Mouse (Mus musculus) heart, embryonic 12.5 days (tissue): ENCODE data around the gene Pdlim4. TPM values are rescaled to one million over a fixed set of nuclear protein-coding genes. Genes with fewer than 3 reads are reported as not detected.
"Not testable (repeated sequence)": the region's sequence is repeated elsewhere in the genome, so short reads cannot be mapped to it uniquely, and the experiment has no call there.

Experiments
- ATAC-seq: fragments of 200-750 bp; cut with Nextera tagmentation; 2 replicates; pipeline ENCODE4 v1.8.0; 2017; ENCODE audit warnings: moderate TSS enrichment, moderate library complexity; ENCODE audit not compliant: insufficient number of reproducible peaks, low FRiP score
- H3K27ac ChIP-seq: fragments of 300-500 bp; sonication (generic); 2 replicates; pipeline ENCODE4 v1.5.1; 2016; ENCODE audit warnings: mild to moderate bottlenecking, moderate library complexity; ENCODE audit not compliant: poor library complexity, severe bottlenecking
- H3K27me3 ChIP-seq: fragments of 300-500 bp; sonication (generic); replicated peaks from 2 replicates; pipeline ENCODE4 v1.6.1; 2016; ENCODE audit warnings: mild to moderate bottlenecking, moderate library complexity
- H3K36me3 ChIP-seq: fragments of 300-500 bp; sonication (generic); 2 replicates; pipeline ENCODE4 v1.6.1; 2016; ENCODE audit warnings: mild to moderate bottlenecking, moderate library complexity
- H3K4me1 ChIP-seq: fragments of 300-500 bp; sonication (generic); replicated peaks from 2 replicates; pipeline ENCODE4 v1.6.1; 2016; ENCODE audit warnings: mild to moderate bottlenecking
- H3K4me2 ChIP-seq: fragments of 300-500 bp; sonication (generic); 2 replicates; pipeline ENCODE4 v1.6.1; 2016; ENCODE audit warnings: mild to moderate bottlenecking, moderate library complexity
- H3K4me3 ChIP-seq: fragments of 300-500 bp; sonication (generic); 2 replicates; pipeline ENCODE4 v1.5.1; 2016; ENCODE audit warnings: mild to moderate bottlenecking
- H3K9ac ChIP-seq: fragments of 300-500 bp; sonication (generic); 2 replicates; pipeline ENCODE4 v1.6.1; 2016; ENCODE audit warnings: mild to moderate bottlenecking, moderate library complexity
- H3K9me3 ChIP-seq: fragments of 300-500 bp; sonication (generic); replicated peaks from 2 replicates; pipeline ENCODE4 v1.6.1; 2016; ENCODE audit warnings: mild to moderate bottlenecking, moderate library complexity
- WGBS: fragments of 180-500 bp; shearing (Covaris S2); methylation state at CpG from one replicate; pipeline ENCODE4 v1.1.7; 2016; 5-methylcytosine and 5-hydroxymethylcytosine counted together
- polyA plus RNA-seq: library from polyadenylated mRNA; unstranded; fragments of >200 nt; fragmentation: Nextera tagmentation; extraction: Ambion mirVana; gene quantifications from 2 replicates; pipeline ENCODE4 v1.2.1, GENCODE M21; 2016

Pdlim4 gene
- polyA plus RNA-seq, 1 experiment from 2014 or later: 7.1 TPM

DNA sequence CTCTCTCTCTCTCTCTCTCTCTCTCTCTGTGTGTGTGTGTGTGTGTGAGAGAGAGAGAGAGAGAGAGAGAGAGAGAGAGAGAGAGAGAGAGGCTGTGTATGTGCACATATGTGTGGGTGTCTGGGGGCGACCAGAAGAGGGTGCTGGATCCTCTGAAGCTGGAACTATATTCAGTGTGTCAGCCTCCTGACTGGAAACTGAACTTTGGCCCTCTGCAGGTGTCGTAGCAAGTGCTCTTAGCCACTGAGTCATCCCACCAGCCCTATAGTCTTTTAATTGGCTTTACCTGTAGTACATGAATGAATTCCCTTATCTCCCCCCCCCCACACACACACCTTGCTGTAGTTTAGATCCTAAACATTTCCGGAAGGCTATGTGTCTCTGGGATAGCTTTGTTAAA lies 35.9 kb downstream of the Pdlim4 start:
- peaks cover 17% of the 10 kb centered on the region for H3K27me3 ChIP-seq
- not testable (repeated sequence) for ATAC-seq, H3K4me2 ChIP-seq, H3K4me1 ChIP-seq, H3K9me3 ChIP-seq, H3K27ac ChIP-seq, H3K36me3 ChIP-seq, H3K9ac ChIP-seq, H3K4me3 ChIP-seq
- WGBS: 95% methylated on average over 1 of the region's 3 CpGs

DNA sequence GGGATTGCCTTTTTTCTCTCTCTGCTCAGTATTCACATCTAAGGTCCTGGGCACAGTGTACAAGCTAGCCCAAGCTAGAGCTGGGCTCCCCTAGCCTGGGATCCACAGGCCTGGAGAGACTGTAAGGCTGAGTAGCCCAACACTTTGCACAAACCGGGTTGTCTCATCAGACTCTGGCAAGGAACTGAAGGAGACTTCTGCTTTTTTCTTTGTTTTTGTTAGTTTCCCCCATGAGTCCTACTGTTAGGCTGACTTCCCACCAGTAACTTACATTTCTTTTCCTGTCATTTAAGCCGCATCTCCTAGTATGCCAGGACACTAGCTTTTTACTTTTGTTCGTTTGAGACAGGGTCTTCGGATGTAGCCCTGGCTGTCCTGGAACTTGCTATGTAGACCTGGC lies 39.8 kb downstream of the Pdlim4 start:
- Histone ChIP-seq H3K4me1 (peaks cover 16% of the 10 kb centered on the region), H3K9me3 (no peaks in the 10 kb centered on the region), H3K4me2 (peak overlapping the region; percentile 97), H3K36me3 (no peaks in the 10 kb centered on the region), H3K4me3 (peak overlapping the region; percentile 61), H3K27me3 (peaks cover 43% of the 10 kb centered on the region), H3K27ac (no peak overlapping the region), H3K9ac (peak overlapping the region; percentile 77)
- no peak for ATAC-seq
- WGBS: 65% methylated on average over 4 of the region's 4 CpGs

DNA sequence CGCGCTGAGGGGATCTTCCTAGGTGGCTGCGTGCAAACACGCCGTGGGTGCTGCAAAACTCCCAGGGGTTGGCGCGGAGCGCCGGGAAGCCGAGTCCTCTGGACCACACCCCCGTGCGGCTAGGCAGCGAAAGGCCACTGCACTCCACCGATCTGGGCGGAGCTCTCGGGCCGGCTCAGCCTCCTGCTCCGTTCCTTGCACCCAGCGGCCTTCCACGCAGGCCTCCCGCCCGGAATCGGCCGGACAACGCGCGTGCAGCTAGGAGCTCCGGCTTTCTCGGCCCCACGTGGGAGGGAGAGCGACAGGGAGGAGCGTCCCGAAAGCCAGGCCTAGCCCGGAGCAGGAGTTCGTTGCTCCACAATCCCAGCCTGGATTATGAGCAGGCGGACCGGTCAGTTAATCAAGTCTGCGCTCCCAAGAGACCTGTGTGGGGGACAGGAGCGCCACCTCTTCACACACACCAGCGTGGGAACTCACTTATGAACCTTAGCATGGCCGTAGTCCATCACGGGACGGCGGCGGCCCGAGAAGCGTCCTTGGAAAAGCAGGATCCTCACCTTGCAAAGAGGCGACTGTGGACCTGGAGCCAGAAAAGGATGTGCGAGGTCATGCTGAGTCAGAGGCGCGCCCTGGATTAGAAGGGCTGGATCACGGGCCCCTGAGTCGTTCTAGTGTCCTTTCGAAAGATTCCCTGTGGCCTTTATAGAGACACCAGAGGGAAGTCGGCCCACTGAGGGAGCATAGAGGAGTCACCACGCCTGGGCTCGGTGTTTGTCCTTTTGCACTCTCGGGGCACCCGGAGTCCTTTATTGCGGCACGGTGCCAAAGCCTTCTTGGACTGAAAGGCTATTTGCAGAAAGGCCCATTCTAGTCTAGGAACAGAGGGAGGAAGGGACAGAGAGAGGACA lies 40.5 kb downstream of the Pdlim4 start, which contains the start of gene Slc22a4:
TSS of gene Slc22a4 (minus strand) at position 47 of the 908 bp plus-strand sequence.
- H3K4me3 ChIP-seq: peak within 1 kb of the TSS; percentile 61
- H3K9ac ChIP-seq: peak within 1 kb of the TSS; percentile 77
- WGBS: 3% methylated on average over 61 of the region's 61 CpGs
- H3K36me3 ChIP-seq: no peaks in the 10 kb centered on the region
- peak within 1 kb of the TSS; percentile 63 for H3K27ac ChIP-seq
- H3K9me3 ChIP-seq: no peaks in the 10 kb centered on the region
- H3K4me1 ChIP-seq: peaks cover 16% of the 10 kb centered on the region
- H3K27me3 ChIP-seq: peaks cover 43% of the 10 kb centered on the region
- ATAC-seq: peak; percentile 92
- peak within 1 kb of the TSS; percentile 97 for H3K4me2 ChIP-seq

DNA sequence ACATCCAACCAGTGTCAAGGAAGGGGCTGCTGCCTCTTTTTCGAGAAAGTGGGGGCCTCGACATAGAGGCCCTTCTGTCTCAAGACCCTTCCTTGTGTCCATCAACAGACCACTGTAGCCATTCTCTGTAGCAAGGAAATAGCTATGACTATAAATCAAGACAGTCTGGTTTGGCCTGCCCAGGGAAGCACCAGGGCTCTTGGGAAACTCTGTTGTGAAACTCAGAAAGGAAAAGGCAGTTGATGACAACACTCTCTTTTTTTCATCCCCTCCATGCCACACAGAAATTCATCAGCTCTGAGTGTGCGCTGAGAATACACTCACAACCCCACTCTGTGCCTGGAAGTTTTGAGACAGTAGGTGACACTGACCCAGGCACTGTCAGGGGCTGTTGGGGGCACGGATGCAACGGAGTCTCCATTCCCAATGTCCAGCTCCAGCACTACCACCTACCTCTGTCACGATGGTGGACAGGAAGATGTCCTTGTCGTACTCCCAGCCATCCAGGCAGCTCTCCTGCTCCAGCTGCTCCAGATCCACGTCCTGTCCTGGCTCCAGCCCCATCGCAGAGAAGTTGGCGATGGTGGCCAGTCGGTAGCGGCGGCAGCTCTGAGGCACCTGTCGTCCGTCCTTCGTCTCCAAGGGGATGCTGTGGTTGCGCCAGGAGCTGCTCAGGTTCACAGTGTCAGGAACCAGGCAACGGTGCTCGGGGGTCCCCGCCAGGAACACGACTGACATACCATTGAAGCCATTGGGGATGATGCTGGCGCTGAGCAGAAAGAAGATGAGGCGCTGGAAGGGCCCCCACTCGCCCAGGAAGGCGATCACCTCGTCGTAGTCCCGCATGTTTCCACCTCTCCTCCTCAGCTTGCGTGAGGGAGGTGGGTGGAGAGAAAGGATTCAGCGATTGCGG lies 41.4 kb downstream of the Pdlim4 start:
- WGBS: 19% methylated on average over 31 of the region's 31 CpGs
- Histone ChIP-seq H3K9ac (peak overlapping the region; percentile 77), H3K9me3 (no peaks in the 10 kb centered on the region), H3K36me3 (no peaks in the 10 kb centered on the region), H3K4me3 (peak overlapping the region; percentile 61), H3K27ac (peak overlapping the region; percentile 63), H3K4me1 (peaks cover 16% of the 10 kb centered on the region), H3K27me3 (peaks cover 43% of the 10 kb centered on the region), H3K4me2 (peak overlapping the region; percentile 97)
- ATAC-seq: no peak

DNA sequence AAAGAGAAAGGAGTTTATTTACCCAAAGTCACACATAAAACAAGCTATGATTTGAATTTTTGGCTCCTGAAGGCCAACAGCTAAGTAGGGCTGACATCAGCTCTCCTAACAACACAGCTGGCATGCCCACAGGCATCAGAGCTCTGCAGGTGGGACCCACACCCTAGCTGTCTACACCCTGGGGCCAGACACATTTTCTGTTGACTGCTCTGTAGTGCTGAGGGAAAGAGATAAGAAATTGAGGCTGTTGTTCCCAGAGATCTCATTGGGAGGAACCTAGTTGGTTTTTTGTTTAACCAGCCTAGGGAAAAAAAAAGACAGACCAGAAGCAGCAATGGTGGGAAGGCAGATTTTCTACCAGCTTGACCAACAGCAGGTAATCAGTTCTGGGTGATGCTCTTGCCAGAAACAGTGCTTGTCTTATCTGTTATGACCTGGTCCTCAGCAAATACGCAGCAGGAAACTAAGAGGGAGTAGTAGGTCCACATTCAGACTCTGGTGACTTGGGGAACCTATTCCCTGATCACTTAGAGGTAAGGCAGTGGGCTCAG lies 42.2 kb downstream of the Pdlim4 start:
- peak; percentile 76 for ATAC-seq
- no peaks in the 10 kb centered on the region for H3K36me3 ChIP-seq
- H3K4me3 ChIP-seq: peak overlapping the region; percentile 61
- peaks cover 43% of the 10 kb centered on the region for H3K27me3 ChIP-seq
- no peaks in the 10 kb centered on the region for H3K9me3 ChIP-seq
- no peak overlapping the region for H3K9ac ChIP-seq
- peak overlapping the region; percentile 97 for H3K4me2 ChIP-seq
- WGBS: 44% methylated on average over 1 of the region's 1 CpGs
- peaks cover 16% of the 10 kb centered on the region for H3K4me1 ChIP-seq
- H3K27ac ChIP-seq: peak overlapping the region; percentile 63

DNA sequence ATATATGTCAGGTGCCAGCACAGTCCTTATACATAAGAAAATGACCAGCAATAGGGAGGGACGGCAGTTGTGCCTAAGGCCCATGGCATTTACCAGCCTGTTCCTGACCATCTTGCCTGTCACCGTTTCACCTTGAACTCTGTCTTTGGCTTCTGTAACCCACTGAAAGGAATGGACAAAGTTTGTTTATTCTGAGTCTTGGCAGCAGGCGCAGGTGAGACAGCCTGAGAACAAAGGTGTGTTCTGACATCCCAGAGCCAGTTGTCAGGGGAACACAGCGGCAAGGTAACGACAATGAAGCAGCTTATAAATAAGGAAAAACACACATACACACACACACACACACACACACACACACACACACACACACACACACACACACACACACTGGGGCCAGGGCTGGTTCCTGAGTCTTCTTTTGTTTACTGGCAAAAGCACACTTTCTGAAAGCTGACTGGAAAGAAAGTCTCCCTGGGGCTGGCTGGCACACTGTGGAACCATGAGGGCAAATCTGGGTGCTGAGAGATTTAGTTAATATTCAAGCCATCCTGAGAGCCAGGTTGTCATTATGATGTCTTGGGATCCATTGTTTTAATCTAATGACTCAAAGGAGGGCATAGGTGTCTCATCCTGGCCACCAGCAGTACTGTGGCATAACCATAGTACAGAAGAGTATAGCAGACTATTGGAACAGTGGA lies 47.3 kb downstream of the Pdlim4 start:
- no peak overlapping the region for H3K4me2 ChIP-seq
- H3K27me3 ChIP-seq: peaks cover 17% of the 10 kb centered on the region
- no peaks in the 10 kb centered on the region for H3K4me1 ChIP-seq
- no peak overlapping the region for H3K4me3 ChIP-seq
- no peak overlapping the region for H3K27ac ChIP-seq
- WGBS: 86% methylated on average over 5 of the region's 5 CpGs
- H3K9ac ChIP-seq: no peak overlapping the region
- no peaks in the 10 kb centered on the region for H3K36me3 ChIP-seq
- no peaks in the 10 kb centered on the region for H3K9me3 ChIP-seq
- no peak for ATAC-seq

DNA sequence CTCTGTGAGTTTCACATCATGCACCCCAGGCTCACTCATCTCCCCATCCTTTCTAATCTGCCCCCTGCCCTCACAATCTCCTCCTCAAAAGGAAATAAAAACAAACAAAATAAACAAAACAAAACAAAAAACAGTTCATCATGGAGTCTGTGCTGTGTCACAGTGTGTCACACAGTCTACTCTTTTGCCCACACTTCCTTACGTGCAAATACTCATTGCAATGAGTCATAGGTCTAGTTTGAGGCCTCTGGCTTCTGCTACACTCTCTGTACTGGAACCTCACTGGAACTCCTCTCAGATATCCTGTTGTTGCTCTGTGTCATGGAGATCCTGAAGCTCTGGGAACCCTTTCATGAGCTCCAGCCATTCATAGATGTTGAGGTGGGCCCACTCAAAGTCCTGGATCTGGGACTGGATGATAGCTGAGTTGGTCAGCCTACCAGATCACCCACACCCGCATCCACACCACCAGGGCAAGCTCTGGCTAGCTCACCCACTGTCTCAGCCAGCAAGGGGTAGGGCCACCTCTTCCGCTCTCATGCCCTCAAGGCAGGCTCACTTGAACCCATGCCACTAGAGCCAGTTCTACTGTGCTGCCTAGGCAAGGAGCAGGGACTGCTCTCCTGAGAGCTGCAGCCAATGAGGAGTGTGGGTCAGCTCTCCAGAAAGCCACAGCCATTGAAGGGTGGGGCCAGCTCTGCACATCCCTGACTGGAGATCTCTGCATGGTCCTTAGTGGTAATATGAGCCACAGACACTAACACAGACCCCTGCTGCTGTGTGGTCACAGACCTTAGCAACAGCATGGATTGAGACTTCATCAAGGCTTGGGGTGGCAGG lies 49.7 kb downstream of the Pdlim4 start:
- no peaks in the 10 kb centered on the region for H3K9me3 ChIP-seq
- 0 out of 2 replicates have a peak, but pooled peaks cover 8% of the 10 kb centered on the region for H3K27me3 ChIP-seq
- no peak; the same call in 1 of the 2 replicates for ATAC-seq
- no peak overlapping the region for H3K27ac ChIP-seq
- no peaks in the 10 kb centered on the region for H3K4me1 ChIP-seq
- H3K4me3 ChIP-seq: no peak overlapping the region
- no peaks in the 10 kb centered on the region for H3K36me3 ChIP-seq
- no peak overlapping the region for H3K9ac ChIP-seq
- WGBS: 69% methylated on average over 3 of the region's 3 CpGs
- H3K4me2 ChIP-seq: no peak overlapping the region

DNA sequence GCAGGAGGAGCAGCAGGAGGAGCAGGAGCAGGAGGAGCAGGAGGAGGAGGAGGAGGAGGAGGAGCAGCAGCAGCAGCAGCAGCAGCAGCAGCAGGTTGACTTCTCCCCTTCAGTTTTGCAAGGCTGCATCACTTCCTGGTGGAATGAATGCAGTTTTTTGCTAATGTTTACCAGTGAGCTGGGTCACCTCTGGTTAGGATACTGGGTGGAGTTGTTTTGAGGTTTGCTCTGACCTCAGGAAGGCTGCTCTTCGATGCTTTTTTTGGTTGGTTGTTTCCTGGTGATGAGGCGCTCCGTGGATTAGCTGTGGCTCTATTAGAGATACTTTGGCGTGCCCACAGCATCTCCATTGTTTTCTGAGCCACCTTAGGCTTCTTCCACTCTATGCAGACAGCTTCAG lies 51.2 kb downstream of the Pdlim4 start:
- WGBS: 70% methylated on average over 4 of the region's 4 CpGs
- no peaks in the 10 kb centered on the region for H3K4me1 ChIP-seq
- H3K27me3 ChIP-seq: 0 out of 2 replicates have a peak, but pooled peaks cover 8% of the 10 kb centered on the region
- no peaks in the 10 kb centered on the region for H3K36me3 ChIP-seq
- no peak overlapping the region for H3K4me2 ChIP-seq
- H3K4me3 ChIP-seq: no peak overlapping the region
- no peak overlapping the region for H3K9ac ChIP-seq
- no peak overlapping the region for H3K27ac ChIP-seq
- ATAC-seq: no peak
- H3K9me3 ChIP-seq: no peaks in the 10 kb centered on the region

DNA sequence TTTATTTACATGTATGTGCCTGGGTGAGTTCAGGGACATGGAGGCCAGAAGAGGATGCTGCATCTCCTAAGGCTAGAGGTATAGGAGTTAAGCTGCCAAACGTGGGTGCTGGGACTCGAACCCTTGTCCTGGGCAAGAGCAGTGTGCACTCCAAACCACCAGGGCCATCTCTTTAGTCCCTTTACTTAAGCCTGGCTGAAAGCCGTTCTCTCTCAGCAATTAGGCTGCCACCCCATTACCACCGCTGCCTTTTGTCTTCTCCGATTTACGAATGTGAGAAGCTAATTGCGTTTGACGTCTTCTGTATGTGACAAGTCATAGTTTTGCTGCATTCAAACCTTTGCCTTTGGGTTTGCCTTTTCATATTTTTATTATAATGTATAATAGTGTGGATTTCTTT lies 52.8 kb downstream of the Pdlim4 start:
- Histone ChIP-seq H3K9ac (no peak overlapping the region), H3K4me2 (no peak overlapping the region), H3K36me3 (no peaks in the 10 kb centered on the region), H3K27me3 (0 out of 2 replicates have a peak, but pooled peaks cover 8% of the 10 kb centered on the region), H3K4me1 (no peaks in the 10 kb centered on the region), H3K4me3 (no peak overlapping the region), H3K27ac (no peak overlapping the region), H3K9me3 (no peaks in the 10 kb centered on the region)
- no peak for ATAC-seq
- 77% methylated on average over 8 of the region's 8 CpGs for WGBS

DNA sequence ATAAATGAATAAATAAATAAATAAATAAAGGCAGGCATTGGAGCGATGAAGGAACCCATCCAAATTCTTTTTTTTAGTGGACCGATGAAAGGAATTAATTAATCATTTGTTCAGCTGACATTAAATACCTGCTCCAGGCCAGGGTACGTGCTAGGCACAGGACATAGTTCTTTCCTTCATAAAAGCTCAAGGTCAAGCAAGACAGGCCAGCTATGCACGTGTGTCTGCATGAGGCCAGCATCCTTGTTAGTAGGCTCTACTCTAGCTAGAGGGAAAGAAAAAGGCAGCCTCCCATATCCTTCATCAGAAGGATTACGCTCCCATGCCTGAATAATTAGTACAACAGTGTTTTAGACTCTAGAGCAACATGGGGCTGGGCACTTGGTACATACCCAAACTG lies 55.9 kb downstream of the Pdlim4 start:
- WGBS: 88% methylated on average over 5 of the region's 5 CpGs
- H3K4me1 ChIP-seq: no peaks in the 10 kb centered on the region
- no peaks in the 10 kb centered on the region for H3K36me3 ChIP-seq
- H3K9me3 ChIP-seq: no peaks in the 10 kb centered on the region
- H3K9ac ChIP-seq: no peak overlapping the region
- no peak overlapping the region for H3K4me2 ChIP-seq
- H3K4me3 ChIP-seq: no peak overlapping the region
- ATAC-seq: no peak
- no peak overlapping the region for H3K27ac ChIP-seq
- H3K27me3 ChIP-seq: 0 out of 2 replicates have a peak, but pooled peaks cover 8% of the 10 kb centered on the region
